Mouse (Mus musculus): ENCODE data around the gene Irf1. TPM values are rescaled to one million over a fixed set of nuclear protein-coding genes. Genes with fewer than 3 reads are reported as not detected.
"Not testable (repeated sequence)": the region's sequence is repeated elsewhere in the genome, so short reads cannot be mapped to it uniquely, and the experiment has no call there.

Gene Irf1
- polyA plus RNA-seq, 1 experiment from 2014 or later = 35.5 TPM

GRCm38 (mm10) chr11:53755011-53755595, 14.7 kb upstream of the Irf1 start:
- no peak for DNase-seq (ENCODE audit: low spot score)
- WGBS = 81% methylated on average over 12 of the region's 12 CpGs
- no peak for ATAC-seq (replicated peaks; ENCODE audit: low FRiP score, low TSS enrichment, low read depth)

GRCm38 (mm10) chr11:53757612-53758011, 12.2 kb upstream of the Irf1 start:
- Histone ChIP-seq H3K9me3 (ENCODE audit: control insufficient read depth, low read length) (no peaks in the 10 kb centered on the region), H3K9ac (ENCODE audit: low read length) (no peak overlapping the region), H3K4me2 (ENCODE audit: low read length) (no peak overlapping the region), H3K4me3 (ENCODE audit: low read depth, low read length) (no peak overlapping the region), H3K36me3 (ENCODE audit: control insufficient read depth, insufficient read depth, low read length) (no peaks in the 10 kb centered on the region), H3K4me1 (replicated peaks; ENCODE audit: control insufficient read depth, insufficient read depth, low read length) (peaks cover 38% of the 10 kb centered on the region), H3K27ac (ENCODE audit: low read depth) (no peak overlapping the region), H3K27me3 (replicated peaks; ENCODE audit: control insufficient read depth, insufficient read depth, low read length) (no peaks in the 10 kb centered on the region)
- DNase-seq (ENCODE audit: low spot score) (no peak), ATAC-seq (replicated peaks; ENCODE audit: low FRiP score, low TSS enrichment, low read depth) (no peak)
- 83% methylated on average over 4 of the region's 4 CpGs for WGBS

More at GRCm38 (mm10) chr11:53755011-53755595, 14.7 kb upstream of the Irf1 start:
- no peaks in the 10 kb centered on the region for H3K9me3 ChIP-seq (ENCODE audit: control insufficient read depth, low read length)
- peaks cover 18% of the 10 kb centered on the region for H3K4me1 ChIP-seq (replicated peaks; ENCODE audit: control insufficient read depth, insufficient read depth, low read length)
- no peak overlapping the region for H3K9ac ChIP-seq (ENCODE audit: low read length)
- H3K36me3 ChIP-seq (ENCODE audit: control insufficient read depth, insufficient read depth, low read length) = no peaks in the 10 kb centered on the region
- no peak overlapping the region for H3K4me3 ChIP-seq (ENCODE audit: low read depth, low read length)
- H3K27me3 ChIP-seq (replicated peaks; ENCODE audit: control insufficient read depth, insufficient read depth, low read length) = no peaks in the 10 kb centered on the region
- H3K4me2 ChIP-seq (ENCODE audit: low read length) = no peak overlapping the region
- H3K27ac ChIP-seq (ENCODE audit: low read depth) = no peak overlapping the region

- ATAC-seq (replicated peaks; ENCODE audit: low FRiP score, low TSS enrichment, low read depth); H3K9me3 ChIP-seq (ENCODE audit: control insufficient read depth, low read length); H3K4me3 ChIP-seq (ENCODE audit: low read depth, low read length); DNase-seq (ENCODE audit: low spot score); H3K9ac ChIP-seq (ENCODE audit: low read length); H3K36me3 ChIP-seq (ENCODE audit: control insufficient read depth, insufficient read depth, low read length); H3K27me3 ChIP-seq (replicated peaks; ENCODE audit: control insufficient read depth, insufficient read depth, low read length); H3K4me2 ChIP-seq (ENCODE audit: low read length); H3K27ac ChIP-seq (ENCODE audit: low read depth): not testable (repeated sequence)
- H3K4me1 ChIP-seq (replicated peaks; ENCODE audit: control insufficient read depth, insufficient read depth, low read length) = peaks cover 43% of the 10 kb centered on the region
- WGBS = 77% methylated on average over 9 of the region's 9 CpGs
These were observed 11.8 kb upstream of the Irf1 start for GRCm38 (mm10) chr11:53758033-53758432.

GRCm38 (mm10) chr11:53758791-53759351, 10.9 kb upstream of the Irf1 start:
- no peak overlapping the region for H3K4me2 ChIP-seq (ENCODE audit: low read length)
- no peak for DNase-seq (ENCODE audit: low spot score)
- peak overlapping the region; percentile 64 for H3K27ac ChIP-seq (ENCODE audit: low read depth)
- no peaks in the 10 kb centered on the region for H3K9me3 ChIP-seq (ENCODE audit: control insufficient read depth, low read length)
- no peak overlapping the region for H3K9ac ChIP-seq (ENCODE audit: low read length)
- H3K4me3 ChIP-seq (ENCODE audit: low read depth, low read length) = no peak overlapping the region
- no peaks in the 10 kb centered on the region for H3K36me3 ChIP-seq (ENCODE audit: control insufficient read depth, insufficient read depth, low read length)
- H3K27me3 ChIP-seq (replicated peaks; ENCODE audit: control insufficient read depth, insufficient read depth, low read length) = no peaks in the 10 kb centered on the region
- peaks cover 51% of the 10 kb centered on the region for H3K4me1 ChIP-seq (replicated peaks; ENCODE audit: control insufficient read depth, insufficient read depth, low read length)
- whole genome bisulfite sequencing = 35% methylated on average over 6 of the region's 6 CpGs
- ATAC-seq (replicated peaks; ENCODE audit: low FRiP score, low TSS enrichment, low read depth) = no peak

GRCm38 (mm10) chr11:53759545-53760406, 10.0 kb upstream of the Irf1 start:
- H3K36me3 ChIP-seq (ENCODE audit: control insufficient read depth, insufficient read depth, low read length) = no peaks in the 10 kb centered on the region
- H3K9ac ChIP-seq (ENCODE audit: low read length) = 0 out of 2 replicates have a peak overlapping the region, but pooled peaks have one; percentile 8
- DNase-seq (ENCODE audit: low spot score) = no peak
- H3K9me3 ChIP-seq (ENCODE audit: control insufficient read depth, low read length) = no peaks in the 10 kb centered on the region
- ATAC-seq (replicated peaks; ENCODE audit: low FRiP score, low TSS enrichment, low read depth) = no peak
- WGBS = 18% methylated on average over 22 of the region's 22 CpGs
- no peaks in the 10 kb centered on the region for H3K27me3 ChIP-seq (replicated peaks; ENCODE audit: control insufficient read depth, insufficient read depth, low read length)
- H3K27ac ChIP-seq (ENCODE audit: low read depth) = peak overlapping the region; percentile 64
- peaks cover 56% of the 10 kb centered on the region for H3K4me1 ChIP-seq (replicated peaks; ENCODE audit: control insufficient read depth, insufficient read depth, low read length)
- peak overlapping the region; percentile 5; the same call in 1 of the 2 replicates for H3K4me2 ChIP-seq (ENCODE audit: low read length)
- H3K4me3 ChIP-seq (ENCODE audit: low read depth, low read length) = no peak overlapping the region

GRCm38 (mm10) chr11:53761284-53761683, 8.5 kb upstream of the Irf1 start:
- 68% methylated on average over 5 of the region's 5 CpGs for WGBS
- ATAC-seq (replicated peaks; ENCODE audit: low FRiP score, low TSS enrichment, low read depth) (no peak), DNase-seq (ENCODE audit: low spot score) (no peak)
- H3K4me2 ChIP-seq (ENCODE audit: low read length) = no peak overlapping the region
- H3K9me3 ChIP-seq (ENCODE audit: control insufficient read depth, low read length) = no peaks in the 10 kb centered on the region
- peaks cover 56% of the 10 kb centered on the region for H3K4me1 ChIP-seq (replicated peaks; ENCODE audit: control insufficient read depth, insufficient read depth, low read length)
- H3K27me3 ChIP-seq (replicated peaks; ENCODE audit: control insufficient read depth, insufficient read depth, low read length) = no peaks in the 10 kb centered on the region
- no peaks in the 10 kb centered on the region for H3K36me3 ChIP-seq (ENCODE audit: control insufficient read depth, insufficient read depth, low read length)
- no peak overlapping the region for H3K9ac ChIP-seq (ENCODE audit: low read length)
- H3K4me3 ChIP-seq (ENCODE audit: low read depth, low read length) = no peak overlapping the region
- peak overlapping the region; percentile 93; the same call in 1 of the 2 replicates for H3K27ac ChIP-seq (ENCODE audit: low read depth)

- no peak overlapping the region for H3K4me3 ChIP-seq (ENCODE audit: low read depth, low read length)
- DNase-seq (ENCODE audit: low spot score) = no peak
- no peak for ATAC-seq (replicated peaks; ENCODE audit: low FRiP score, low TSS enrichment, low read depth)
- H3K36me3 ChIP-seq (ENCODE audit: control insufficient read depth, insufficient read depth, low read length) = no peaks in the 10 kb centered on the region
- no peaks in the 10 kb centered on the region for H3K27me3 ChIP-seq (replicated peaks; ENCODE audit: control insufficient read depth, insufficient read depth, low read length)
- no peak overlapping the region for H3K9ac ChIP-seq (ENCODE audit: low read length)
- H3K4me2 ChIP-seq (ENCODE audit: low read length) = no peak overlapping the region
- H3K27ac ChIP-seq (ENCODE audit: low read depth) = peak overlapping the region; percentile 93
- peaks cover 56% of the 10 kb centered on the region for H3K4me1 ChIP-seq (replicated peaks; ENCODE audit: control insufficient read depth, insufficient read depth, low read length)
- no peaks in the 10 kb centered on the region for H3K9me3 ChIP-seq (ENCODE audit: control insufficient read depth, low read length)
- WGBS = 37% methylated on average over 2 of the region's 2 CpGs
These were observed 8.0 kb upstream of the Irf1 start for GRCm38 (mm10) chr11:53761822-53762221.

GRCm38 (mm10) chr11:53762426-53762825, 7.4 kb upstream of the Irf1 start:
- no peaks in the 10 kb centered on the region for H3K27me3 ChIP-seq (replicated peaks; ENCODE audit: control insufficient read depth, insufficient read depth, low read length)
- no peaks in the 10 kb centered on the region for H3K9me3 ChIP-seq (ENCODE audit: control insufficient read depth, low read length)
- ATAC-seq (replicated peaks; ENCODE audit: low FRiP score, low TSS enrichment, low read depth) (no peak), DNase-seq (ENCODE audit: low spot score) (no peak)
- 56% methylated on average over 2 of the region's 2 CpGs for WGBS
- peak overlapping the region; percentile 93 for H3K27ac ChIP-seq (ENCODE audit: low read depth)
- peaks cover 56% of the 10 kb centered on the region for H3K4me1 ChIP-seq (replicated peaks; ENCODE audit: control insufficient read depth, insufficient read depth, low read length)
- H3K9ac ChIP-seq (ENCODE audit: low read length) = peak overlapping the region; percentile 17
- H3K4me3 ChIP-seq (ENCODE audit: low read depth, low read length) = 0 out of 2 replicates have a peak overlapping the region, but pooled peaks have one; percentile 23
- H3K36me3 ChIP-seq (ENCODE audit: control insufficient read depth, insufficient read depth, low read length) = no peaks in the 10 kb centered on the region
- peak overlapping the region; percentile 63 for H3K4me2 ChIP-seq (ENCODE audit: low read length)
